Mouse (Mus musculus) forebrain, embryonic 16.5 days (tissue): ENCODE results near the gene 4932414N04Rik. TPM values are rescaled to one million over a fixed set of nuclear protein-coding genes. Genes with fewer than 3 reads are reported as not detected.
"Not testable (repeated sequence)": the region's sequence is repeated elsewhere in the genome, so short reads cannot be mapped to it uniquely, and the experiment has no call there.

Experiments
- ATAC-seq: fragments of 200-750 bp; cut with Nextera tagmentation; 2 replicates; pipeline ENCODE4 v1.8.0; 2017; ENCODE audit warnings: mild to moderate bottlenecking, moderate library complexity
- H3K27ac ChIP-seq: fragments of 300-500 bp; sonication (generic); 2 replicates; pipeline ENCODE4 v1.5.1; 2014; ENCODE audit warnings: low read length, control low read depth
- H3K27me3 ChIP-seq: fragments of 300-500 bp; sonication (generic); replicated peaks from 2 replicates; pipeline ENCODE4 v1.6.1; 2014; ENCODE audit warnings: low read length; ENCODE audit not compliant: control insufficient read depth, insufficient read depth
- H3K36me3 ChIP-seq: fragments of 300-500 bp; sonication (generic); 2 replicates; pipeline ENCODE4 v1.6.1; 2014; ENCODE audit not compliant: control insufficient read depth, insufficient read depth
- H3K4me1 ChIP-seq: fragments of 300-500 bp; sonication (generic); replicated peaks from 2 replicates; pipeline ENCODE4 v1.6.1; 2014; ENCODE audit warnings: low read length; ENCODE audit not compliant: control insufficient read depth, insufficient read depth
- H3K4me2 ChIP-seq: fragments of 300-500 bp; sonication (generic); 2 replicates; pipeline ENCODE4 v1.6.1; 2014; ENCODE audit warnings: mild to moderate bottlenecking, low read length, control low read depth
- H3K4me3 ChIP-seq: fragments of 300-500 bp; sonication (generic); replicated peaks from 2 replicates; pipeline ENCODE4 v1.5.1; 2014; ENCODE audit warnings: mild to moderate bottlenecking, low read length, control low read depth
- H3K9ac ChIP-seq: fragments of 300-500 bp; sonication (generic); replicated peaks from 2 replicates; pipeline ENCODE4 v1.6.1; 2014; ENCODE audit warnings: low read depth, low read length, control low read depth
- H3K9me3 ChIP-seq: fragments of 300-500 bp; sonication (generic); 2 replicates; pipeline ENCODE4 v1.6.1; 2016; ENCODE audit warnings: low read length; ENCODE audit not compliant: control insufficient read depth
- WGBS: fragments of 180-500 bp; shearing (Covaris S2); extraction: QIAGEN DNeasy Blood & Tissue Kit; methylation state at CpG from one replicate; pipeline ENCODE4 v1.1.7; 2014; 5-methylcytosine and 5-hydroxymethylcytosine counted together
- polyA plus RNA-seq: library from polyadenylated mRNA; unstranded; fragments of >200 nt; fragmentation: Nextera tagmentation; extraction: Ambion mirVana; gene quantifications from 2 replicates; pipeline ENCODE4 v1.2.1, GENCODE M21; 2015

Gene 4932414N04Rik
- polyA plus RNA-seq: not detected in 2 replicates

- not testable (repeated sequence) for H3K4me2 ChIP-seq, H3K4me1 ChIP-seq, H3K27ac ChIP-seq, H3K36me3 ChIP-seq, H3K4me3 ChIP-seq, H3K27me3 ChIP-seq, H3K9ac ChIP-seq, H3K9me3 ChIP-seq, ATAC-seq
- 75% methylated on average over 1 of the region's 5 CpGs for WGBS
These were observed at the start of gene 4932414N04Rik for GRCm38 (mm10) chr2:68656186-68656585. Gene 4932414N04Rik, plus strand, starts transcription at chr2:68656486.

GRCm38 (mm10) chr2:68732216-68732615, 75.9 kb downstream of the 4932414N04Rik start:
- WGBS: 94% methylated on average over 2 of the region's 2 CpGs
- no peak overlapping the region for H3K4me3 ChIP-seq

GRCm38 (mm10) chr2:68739772-68740739, 83.8 kb downstream of the 4932414N04Rik start:
- no peak overlapping the region for H3K27ac ChIP-seq
- no peaks in the 10 kb centered on the region for H3K4me1 ChIP-seq
- H3K27me3 ChIP-seq: no peaks in the 10 kb centered on the region
- no peak overlapping the region for H3K9ac ChIP-seq
- H3K36me3 ChIP-seq: no peaks in the 10 kb centered on the region
- no peak overlapping the region for H3K4me2 ChIP-seq
- no peaks in the 10 kb centered on the region for H3K9me3 ChIP-seq
- whole genome bisulfite sequencing: 86% methylated on average over 5 of the region's 5 CpGs
- no peak overlapping the region for H3K4me3 ChIP-seq
- no peak for ATAC-seq

More at GRCm38 (mm10) chr2:68732216-68732615, 75.9 kb downstream of the 4932414N04Rik start:
- H3K9ac ChIP-seq: no peak overlapping the region
- H3K36me3 ChIP-seq: no peaks in the 10 kb centered on the region
- no peaks in the 10 kb centered on the region for H3K9me3 ChIP-seq
- H3K27ac ChIP-seq: no peak overlapping the region
- no peaks in the 10 kb centered on the region for H3K27me3 ChIP-seq
- ATAC-seq: no peak
- H3K4me2 ChIP-seq: no peak overlapping the region
- H3K4me1 ChIP-seq: no peaks in the 10 kb centered on the region

GRCm38 (mm10) chr2:68744599-68744998, 88.3 kb downstream of the 4932414N04Rik start:
- Histone ChIP-seq H3K9ac (no peak overlapping the region), H3K4me2 (no peak overlapping the region), H3K4me1 (no peaks in the 10 kb centered on the region), H3K36me3 (no peaks in the 10 kb centered on the region), H3K4me3 (no peak overlapping the region), H3K9me3 (no peaks in the 10 kb centered on the region), H3K27me3 (no peaks in the 10 kb centered on the region), H3K27ac (no peak overlapping the region)
- 78% methylated on average over 4 of the region's 4 CpGs for WGBS
- no peak for ATAC-seq

- no peak for ATAC-seq
- no peak overlapping the region for H3K4me3 ChIP-seq
- no peak overlapping the region for H3K4me2 ChIP-seq
- whole genome bisulfite sequencing: 80% methylated on average over 4 of the region's 4 CpGs
- H3K27ac ChIP-seq: no peak overlapping the region
- H3K9ac ChIP-seq: no peak overlapping the region
- H3K36me3 ChIP-seq: no peaks in the 10 kb centered on the region
- no peaks in the 10 kb centered on the region for H3K9me3 ChIP-seq
- H3K4me1 ChIP-seq: no peaks in the 10 kb centered on the region
- no peaks in the 10 kb centered on the region for H3K27me3 ChIP-seq
These were observed 99.9 kb downstream of the 4932414N04Rik start for GRCm38 (mm10) chr2:68756179-68756578.

- Histone ChIP-seq H3K4me1 (no peaks in the 10 kb centered on the region), H3K9ac (no peak overlapping the region), H3K27ac (no peak overlapping the region), H3K9me3 (no peaks in the 10 kb centered on the region), H3K27me3 (no peaks in the 10 kb centered on the region), H3K4me2 (no peak overlapping the region), H3K4me3 (no peak overlapping the region), H3K36me3 (no peaks in the 10 kb centered on the region)
- ATAC-seq: peak; percentile 72
- WGBS: 30% methylated on average over 6 of the region's 6 CpGs
These were observed 100.5 kb downstream of the 4932414N04Rik start for GRCm38 (mm10) chr2:68756793-68757192.

- no peak for ATAC-seq
- no peak overlapping the region for H3K9ac ChIP-seq
- peaks cover 4% of the 10 kb centered on the region; the same call in 1 of the 2 replicates for H3K4me1 ChIP-seq
- 73% methylated on average over 1 of the region's 1 CpGs for WGBS
- no peak overlapping the region for H3K4me3 ChIP-seq
- no peaks in the 10 kb centered on the region for H3K27me3 ChIP-seq
- no peak overlapping the region for H3K4me2 ChIP-seq
- no peaks in the 10 kb centered on the region for H3K36me3 ChIP-seq
- H3K27ac ChIP-seq: no peak overlapping the region
- no peaks in the 10 kb centered on the region for H3K9me3 ChIP-seq
These were observed 109.1 kb downstream of the 4932414N04Rik start for GRCm38 (mm10) chr2:68765371-68765770.

- H3K4me1 ChIP-seq: peaks cover 4% of the 10 kb centered on the region; the same call in 1 of the 2 replicates
- no peak overlapping the region for H3K27ac ChIP-seq
- H3K27me3 ChIP-seq: no peaks in the 10 kb centered on the region
- H3K4me2 ChIP-seq: no peak overlapping the region
- WGBS: 10% methylated on average over 6 of the region's 6 CpGs
- no peaks in the 10 kb centered on the region for H3K9me3 ChIP-seq
- no peaks in the 10 kb centered on the region for H3K36me3 ChIP-seq
- H3K9ac ChIP-seq: no peak overlapping the region
- ATAC-seq: peak; percentile 59; the same call in 1 of the 2 replicates
- H3K4me3 ChIP-seq: no peak overlapping the region
These were observed 111.1 kb downstream of the 4932414N04Rik start for GRCm38 (mm10) chr2:68767186-68767890.
